Mouse (Mus musculus): ENCODE measurements at regions not wholly inside any gene's neighbourhood (a gene's known extent, or its start where the extent isn't known, plus 50 kb on each side); places are given as distances from the start of the nearest gene placed in this dataset.

GRCm38 (mm10) chr1:41165878-41166786 is 360.7 kb downstream of the Tmem182 start:
- TF ChIP-seq CTCF (IDR thresholded peaks at IDR 0.05; ENCODE audit: borderline replicate concordance, extremely low read depth, insufficient read depth, insufficient read length): no peak
- no peak for TF ChIP-seq POLR2A (IDR thresholded peaks at IDR 0.05; ENCODE audit: borderline replicate concordance, extremely low read depth, insufficient read depth, insufficient read length, poor library complexity, severe bottlenecking)
